Mouse (Mus musculus): Measurements from ENCODE around the gene Gigyf2. TPM values are rescaled to one million over a fixed set of nuclear protein-coding genes. Genes with fewer than 3 reads are reported as not detected.

The Gigyf2 gene
- 100 to 1,000 TPM; 135 to 140 TPM for total RNA-seq (2021)
- long read RNA-seq, experiment 1, full-length matches to known transcripts, result 20 of 26 reads
- long read RNA-seq, experiment 1, partial matches to known transcripts, result 1 of 26 reads
- long read RNA-seq, experiment 1, other reads (novel, unspliced or antisense), result 5 of 26 reads
- long read RNA-seq, experiment 2, full-length matches to known transcripts, result 16 of 26 reads
- long read RNA-seq, experiment 2, partial matches to known transcripts, result 4 of 26 reads
- long read RNA-seq, experiment 2, other reads (novel, unspliced or antisense), result 6 of 26 reads

- no peak for TF ChIP-seq CTCF (IDR thresholded peaks at IDR 0.05)
- peak; percentile 95 to 96 for DNase-seq (ENCODE audit: extremely low spot score in 1 of 2, low spot score in 2 of 2)
- intact Hi-C loops (cut with DNase I), result no loop called here
- Histone ChIP-seq H3K4me3 (peak within 1 kb of the TSS; percentile 94), H3K27ac (peak within 1 kb of the TSS; percentile 92)
Observed at GRCm38 (mm10) chr1:87326742-87327163, at the start of gene Gigyf2. Gigyf2 (plus strand) TSS chr1:87326998.

- intact Hi-C loops (cut with DNase I), result no loop called here
- H3K4me3 ChIP-seq, result no peak overlapping the region
- no peak overlapping the region for H3K27ac ChIP-seq
- TF ChIP-seq CTCF (IDR thresholded peaks at IDR 0.05), result no peak
- no peak for DNase-seq (ENCODE audit: extremely low spot score in 1 of 2, low spot score in 2 of 2)
Observed at GRCm38 (mm10) chr1:87280281-87280680, 46.5 kb upstream of the Gigyf2 start.

- no peak for TF ChIP-seq CTCF (IDR thresholded peaks at IDR 0.05)
- intact Hi-C loops (cut with DNase I), result no loop called here
- H3K4me3 ChIP-seq, result no peak overlapping the region
- no peak for DNase-seq (ENCODE audit: extremely low spot score in 1 of 2, low spot score in 2 of 2)
- no peak overlapping the region for H3K27ac ChIP-seq
Observed at GRCm38 (mm10) chr1:87281599-87282412, 45.0 kb upstream of the Gigyf2 start.

- no peak; the same call in none of the 2 replicates for TF ChIP-seq CTCF (IDR thresholded peaks at IDR 0.05)
- no peak for DNase-seq (ENCODE audit: extremely low spot score in 1 of 2, low spot score in 2 of 2)
- intact Hi-C loops (cut with DNase I), result no loop called here
- Histone ChIP-seq H3K27ac (no peak overlapping the region), H3K4me3 (no peak overlapping the region)
Observed at GRCm38 (mm10) chr1:87282413-87282788, 44.4 kb upstream of the Gigyf2 start.

GRCm38 (mm10) chr1:87283410-87283960 lies 43.3 kb upstream of the Gigyf2 start:
- intact Hi-C loops (cut with DNase I), result no loop called here
- no peak overlapping the region for H3K27ac ChIP-seq
- H3K4me3 ChIP-seq, result no peak overlapping the region
- no peak for TF ChIP-seq CTCF (IDR thresholded peaks at IDR 0.05)
- DNase-seq (ENCODE audit: extremely low spot score in 1 of 2, low spot score in 2 of 2), result no peak

GRCm38 (mm10) chr1:87287105-87287504 lies 39.7 kb upstream of the Gigyf2 start:
- no peak overlapping the region; the same call in 1 of the 2 replicates for H3K27ac ChIP-seq
- TF ChIP-seq CTCF (IDR thresholded peaks at IDR 0.05), result no peak
- no peak for DNase-seq (ENCODE audit: extremely low spot score in 1 of 2, low spot score in 2 of 2)

GRCm38 (mm10) chr1:87291416-87291815 lies 35.4 kb upstream of the Gigyf2 start:
- Histone ChIP-seq H3K4me3 (no peak overlapping the region), H3K27ac (no peak overlapping the region)
- intact Hi-C loops (cut with DNase I), result no loop called here
- TF ChIP-seq CTCF (IDR thresholded peaks at IDR 0.05), result no peak
- DNase-seq (ENCODE audit: extremely low spot score in 1 of 2, low spot score in 2 of 2), result no peak

More at GRCm38 (mm10) chr1:87287105-87287504, 39.7 kb upstream of the Gigyf2 start:
- no peak overlapping the region for H3K4me3 ChIP-seq
- intact Hi-C loops (cut with DNase I), result no loop called here

- peak; percentile 61 for TF ChIP-seq CTCF (IDR thresholded peaks at IDR 0.05)
- DNase-seq (ENCODE audit: extremely low spot score in 1 of 2, low spot score in 2 of 2), result peak; percentile 24 to 46
- H3K4me3 ChIP-seq, result no peak overlapping the region
- H3K27ac ChIP-seq, result no peak overlapping the region; the same call in 1 of the 2 replicates
- intact Hi-C loops (cut with DNase I), result loop anchor here (1.0 kb wide), 1 partner anchor 46 kb away; no protein-coding TSS in a partner anchor
Observed at GRCm38 (mm10) chr1:87292420-87293190, 34.2 kb upstream of the Gigyf2 start.

- Histone ChIP-seq H3K4me3 (no peak overlapping the region), H3K27ac (no peak overlapping the region)
- TF ChIP-seq CTCF (IDR thresholded peaks at IDR 0.05), result no peak
- DNase-seq (ENCODE audit: extremely low spot score in 1 of 2, low spot score in 2 of 2), result no peak
- intact Hi-C loops (cut with DNase I), result no loop called here
Observed at GRCm38 (mm10) chr1:87294063-87294710, 32.6 kb upstream of the Gigyf2 start.

GRCm38 (mm10) chr1:87294951-87295350 lies 31.8 kb upstream of the Gigyf2 start:
- no peak for DNase-seq (ENCODE audit: extremely low spot score in 1 of 2, low spot score in 2 of 2)
- no peak overlapping the region for H3K4me3 ChIP-seq
- no peak overlapping the region for H3K27ac ChIP-seq
- no peak for TF ChIP-seq CTCF (IDR thresholded peaks at IDR 0.05)
- intact Hi-C loops (cut with DNase I), result no loop called here

- no peak overlapping the region for H3K27ac ChIP-seq
- intact Hi-C loops (cut with DNase I), result no loop called here
- no peak overlapping the region for H3K4me3 ChIP-seq
- DNase-seq (ENCODE audit: extremely low spot score in 1 of 2, low spot score in 2 of 2), result no peak
- TF ChIP-seq CTCF (IDR thresholded peaks at IDR 0.05), result no peak
Observed at GRCm38 (mm10) chr1:87297346-87297925, 29.4 kb upstream of the Gigyf2 start.

All from left cerebral cortex, adult 2 months (tissue).